Mouse (Mus musculus) Muller cell, postnatal 12 days (primary cell): ENCODE measurements around the gene Sox11.

Source experiments
- DNase-seq: peaks from one replicate; pipeline ENCODE4 v3.0.0-alpha.2; 2015; ENCODE audit errors: inconsistent ontology term

The Sox11 gene

DNA sequence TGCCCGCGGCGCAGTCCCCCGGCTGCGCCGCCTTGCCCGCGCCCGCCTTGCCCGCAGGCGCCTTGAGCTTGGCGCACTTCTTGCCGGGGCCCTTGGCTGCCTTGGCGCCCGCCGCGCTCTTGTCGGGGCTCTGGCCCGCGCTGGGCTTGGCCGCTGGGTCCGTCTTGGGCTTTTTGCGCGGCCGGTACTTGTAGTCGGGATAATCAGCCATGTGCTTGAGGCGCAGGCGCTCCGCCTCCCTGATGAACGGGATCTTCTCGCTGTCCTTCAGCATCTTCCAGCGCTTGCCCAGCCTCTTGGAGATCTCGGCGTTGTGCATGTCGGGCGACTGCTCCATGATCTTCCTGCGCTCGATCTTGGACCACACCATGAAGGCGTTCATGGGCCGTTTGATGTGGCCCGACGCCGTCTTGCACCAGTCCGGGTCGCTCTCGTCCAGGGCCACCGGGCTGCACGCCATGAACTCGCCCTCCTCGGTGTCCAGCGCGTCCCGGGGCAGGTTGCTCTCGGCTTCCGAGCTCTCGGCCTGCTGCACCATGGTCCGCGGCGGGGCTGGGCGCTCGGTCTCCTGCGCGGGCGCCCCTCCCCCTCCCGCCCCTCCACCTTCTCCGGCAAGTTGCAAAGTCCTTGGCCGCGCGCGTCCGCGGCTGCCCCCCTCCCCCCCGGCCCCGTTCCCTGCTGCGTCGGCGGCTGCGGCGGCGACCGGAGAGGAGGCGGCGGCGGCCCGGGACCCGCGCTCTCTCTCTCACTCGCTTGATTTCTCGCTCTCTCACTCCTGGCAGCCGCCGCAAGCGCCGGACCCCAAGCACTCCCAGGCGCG is at the start of gene Sox11:
Gene Sox11, minus strand, starts transcription at position 704 of the 820 bp plus-strand sequence.
- peak; percentile 68 for DNase-seq

DNA sequence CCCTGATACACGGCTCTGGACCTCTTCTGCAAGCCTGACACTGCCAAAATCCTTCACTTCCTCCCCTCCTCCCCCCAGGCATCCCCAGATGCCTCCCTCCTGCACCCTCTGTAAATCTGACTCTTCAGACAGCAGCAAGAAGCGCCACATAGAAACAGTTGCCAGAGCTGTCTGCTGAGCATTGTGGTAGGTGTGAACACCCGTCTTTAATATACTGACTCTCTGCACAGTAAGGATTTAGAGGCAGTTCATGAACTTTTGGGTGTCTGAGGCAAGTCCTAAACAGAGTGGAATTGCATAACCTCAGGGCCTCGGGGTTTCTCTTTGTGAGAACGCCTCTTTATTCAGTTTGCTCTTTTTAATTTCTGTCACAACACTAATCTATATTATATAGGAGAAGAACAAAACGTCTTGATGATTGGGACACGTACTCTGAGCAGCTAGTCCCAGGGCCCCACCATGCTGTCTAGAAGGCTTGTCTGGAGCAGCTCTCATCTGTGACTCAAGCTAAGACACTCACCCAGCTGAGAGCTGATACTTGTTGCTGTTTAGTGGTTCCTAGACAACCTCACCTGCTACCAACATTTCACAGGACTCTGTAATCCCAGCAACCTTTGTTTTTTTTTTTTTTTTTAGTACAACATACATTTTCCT is 49.4 kb upstream of the Sox11 start:
- DNase-seq = no peak

DNA sequence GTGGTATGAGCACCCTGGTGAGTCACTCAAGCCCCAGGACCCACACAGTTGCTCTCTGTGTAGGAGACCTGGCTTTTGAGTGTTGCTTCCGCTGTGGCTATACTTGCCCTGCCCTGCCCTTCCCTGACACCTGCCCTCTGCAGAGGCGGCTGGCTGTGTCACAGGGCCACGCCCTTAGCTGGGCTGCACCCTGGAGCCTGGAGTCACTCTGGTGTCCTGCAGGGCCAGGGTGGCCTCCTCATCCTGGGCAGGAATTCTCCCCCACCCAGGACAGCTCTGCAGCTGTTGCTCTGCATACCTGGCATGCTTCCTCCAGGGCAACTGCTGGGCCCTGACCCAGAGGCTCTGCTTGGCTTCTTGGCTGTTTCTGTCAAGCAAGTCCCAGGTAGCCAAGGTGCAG is 48.1 kb upstream of the Sox11 start:
- no peak for DNase-seq

DNA sequence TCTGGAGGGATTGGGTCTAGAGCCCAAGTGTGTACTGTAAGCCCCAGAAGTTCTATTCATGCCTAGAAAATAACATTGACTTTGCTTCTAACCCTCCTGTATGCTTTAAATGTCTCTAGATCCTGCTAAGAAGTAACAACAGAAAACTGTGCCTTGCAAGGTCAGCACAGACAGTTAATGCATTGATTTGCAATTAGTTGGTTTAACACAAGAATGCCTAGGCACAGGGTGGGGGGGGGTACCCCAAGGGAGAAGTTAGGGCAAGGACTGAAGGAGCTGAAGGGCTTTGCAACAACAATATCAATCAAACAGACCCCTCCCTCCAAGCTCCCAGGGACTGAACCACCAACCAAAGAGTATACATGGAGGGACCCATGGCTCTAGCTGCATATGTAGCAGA is 47.1 kb upstream of the Sox11 start:
- DNase-seq = no peak

- DNase-seq = no peak
Observed at GRCm38 (mm10) chr12:27372505-27372904, 30.1 kb upstream of the Sox11 start.

GRCm38 (mm10) chr12:27370756-27371155 is 28.4 kb upstream of the Sox11 start:
- no peak for DNase-seq

GRCm38 (mm10) chr12:27367476-27367875 is 25.1 kb upstream of the Sox11 start:
- no peak for DNase-seq

GRCm38 (mm10) chr12:27363840-27364640 is 21.7 kb upstream of the Sox11 start:
- no peak for DNase-seq

GRCm38 (mm10) chr12:27357076-27357637 is 14.8 kb upstream of the Sox11 start:
- peak; percentile 62 for DNase-seq

DNA sequence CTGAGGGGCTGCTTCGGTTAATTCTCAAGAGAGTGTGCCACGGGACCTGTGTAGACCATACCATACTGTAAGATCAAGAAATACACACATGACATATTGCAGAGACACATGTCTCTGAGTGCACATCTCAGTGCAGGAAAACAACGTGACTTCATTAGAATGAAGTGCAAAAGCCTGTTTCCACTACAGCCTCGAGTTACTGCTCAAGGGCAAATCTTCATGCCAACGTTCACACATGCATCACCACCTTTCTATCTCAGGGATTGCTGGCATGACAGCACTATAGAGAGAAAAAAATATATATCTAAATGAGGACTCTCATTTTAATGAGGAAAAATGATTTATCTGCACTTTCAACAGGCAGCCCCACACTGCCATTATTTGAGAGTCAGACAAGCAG is 14.2 kb upstream of the Sox11 start:
- DNase-seq = no peak

DNA sequence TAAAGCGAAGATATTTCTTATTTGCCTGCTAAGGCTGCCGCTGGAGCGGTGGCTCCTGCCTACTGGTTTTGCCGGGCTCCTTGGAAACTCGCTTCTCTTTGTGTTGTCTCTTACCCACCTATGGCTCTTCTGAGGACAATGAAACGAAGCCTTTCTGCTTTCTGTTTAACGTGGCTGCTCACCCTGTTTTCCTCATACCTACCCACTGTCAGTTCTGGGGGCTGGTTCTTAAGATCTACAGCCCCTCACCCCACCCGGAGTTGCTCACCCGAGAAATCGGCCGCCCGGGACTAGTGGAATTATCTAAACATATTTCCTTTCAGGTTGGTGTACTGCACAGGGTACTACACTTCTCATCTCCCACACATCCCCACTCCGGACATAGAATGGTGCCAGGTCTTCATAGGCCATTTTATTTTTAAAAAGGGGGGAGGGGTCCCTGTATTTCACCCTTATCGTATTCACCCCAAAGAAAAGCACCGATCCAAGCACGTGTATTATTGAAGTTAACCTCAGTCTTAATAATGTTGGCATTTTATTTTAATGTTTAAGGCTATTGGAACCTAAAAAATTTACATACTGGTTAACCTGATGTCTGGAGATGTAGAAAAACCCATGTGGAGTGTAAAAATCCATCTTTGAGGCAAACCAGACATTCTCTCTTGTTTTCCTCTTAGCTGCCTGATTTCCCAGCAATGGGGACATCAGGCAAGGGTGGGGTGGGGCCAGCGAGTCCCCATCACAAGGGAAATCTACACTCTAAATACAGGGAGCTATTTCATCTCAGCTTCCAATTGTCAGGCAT is 1.4 kb upstream of the Sox11 start:
- no peak for DNase-seq

- DNase-seq = peak; percentile 98
Observed at GRCm38 (mm10) chr12:27342691-27343605, 574 bp upstream of the Sox11 start.

DNA sequence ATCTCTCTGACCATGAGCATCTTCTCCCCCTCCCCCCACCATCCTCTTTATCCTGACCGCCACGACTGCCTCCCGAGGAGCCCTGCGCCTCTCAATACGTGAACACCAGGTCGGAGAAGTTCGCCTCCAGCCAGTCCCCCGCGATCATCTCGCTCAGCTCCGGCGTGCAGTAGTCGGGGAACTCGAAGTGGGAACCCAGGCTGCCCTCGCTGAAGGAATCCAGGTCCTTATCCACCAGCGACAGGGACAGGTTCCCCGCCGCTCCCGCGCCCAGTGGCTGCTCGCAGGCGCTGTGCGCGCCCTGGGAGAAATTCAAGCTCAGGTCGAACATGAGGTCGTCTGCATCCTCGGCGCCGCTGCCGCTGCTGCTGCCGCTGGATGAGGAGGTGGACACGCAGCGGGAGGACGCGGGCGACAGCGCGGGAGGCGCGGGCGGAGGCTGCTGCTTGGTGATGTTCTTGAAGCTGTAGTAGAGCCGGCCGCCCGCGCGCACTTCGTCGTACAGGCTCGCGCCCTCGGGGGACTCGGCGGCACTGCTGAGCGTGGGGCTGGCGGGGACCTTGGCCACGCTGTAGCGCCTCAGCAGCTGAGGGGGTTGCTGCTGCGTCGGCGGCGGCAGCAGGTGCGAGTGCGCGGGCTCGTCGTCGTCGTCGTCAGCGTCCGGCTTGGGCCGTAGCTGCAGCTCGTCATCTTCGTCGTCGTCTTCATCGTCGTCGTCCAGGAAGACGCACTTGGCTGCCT is 1.1 kb downstream of the Sox11 start:
- DNase-seq = peak; percentile 62

- peak; percentile 36 for DNase-seq
Observed at GRCm38 (mm10) chr12:27340451-27341035, 1.8 kb downstream of the Sox11 start.

DNA sequence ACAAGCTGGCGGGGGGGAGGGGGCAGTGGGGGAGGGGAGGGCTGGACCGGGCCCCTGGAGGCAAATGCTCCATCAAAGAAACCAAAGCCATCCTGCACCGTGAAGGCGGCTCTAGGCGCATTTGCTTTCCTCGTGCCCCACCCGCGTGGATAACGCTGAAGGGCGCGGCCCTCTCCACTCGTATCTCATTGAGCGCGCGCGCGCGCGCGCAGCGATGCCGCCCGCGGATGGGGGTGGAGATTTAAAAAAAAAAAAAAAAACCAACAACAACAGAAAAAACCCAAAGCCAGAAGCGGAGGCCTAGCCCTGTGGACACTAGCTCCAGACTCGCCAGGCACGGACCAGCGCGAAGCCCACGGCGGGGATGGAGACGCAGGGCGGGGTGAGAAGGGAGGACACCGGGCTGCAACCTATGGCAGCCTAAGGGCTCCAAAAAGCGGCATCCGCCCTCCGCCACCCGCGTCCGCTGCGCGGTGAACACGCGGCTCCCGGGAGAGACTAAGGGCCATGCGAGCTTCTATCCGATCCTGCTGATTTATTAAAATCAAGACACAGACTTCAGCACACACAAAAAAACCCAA is 3.1 kb downstream of the Sox11 start:
- DNase-seq = peak; percentile 69

DNA sequence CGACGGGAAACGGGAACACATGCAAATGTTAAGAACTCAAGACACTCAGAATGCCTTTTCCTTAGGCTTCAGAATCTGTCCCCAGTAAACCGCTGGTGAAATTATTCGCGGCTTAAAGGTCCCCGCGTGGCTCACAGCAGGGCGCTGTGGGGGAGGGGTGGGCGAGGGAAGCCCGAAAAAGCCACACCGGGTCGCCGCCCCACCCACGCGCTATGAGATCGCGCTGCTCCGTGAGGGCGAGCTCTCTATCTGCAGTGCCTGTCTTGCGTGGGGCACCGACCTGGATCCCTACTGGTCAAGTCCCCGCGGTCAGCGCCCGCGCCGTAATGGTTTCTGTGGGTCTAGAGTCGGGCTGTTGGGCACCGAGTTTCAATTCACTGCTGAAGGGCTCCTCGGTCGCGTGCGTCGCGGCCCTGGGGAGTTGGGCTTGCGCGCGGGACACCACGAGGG is 3.6 kb downstream of the Sox11 start:
- peak; percentile 70 for DNase-seq

GRCm38 (mm10) chr12:27338116-27338515 is 4.3 kb downstream of the Sox11 start:
- peak; percentile 20 for DNase-seq

- DNase-seq = no peak
Observed at GRCm38 (mm10) chr12:27337482-27337881, 4.9 kb downstream of the Sox11 start.

DNA sequence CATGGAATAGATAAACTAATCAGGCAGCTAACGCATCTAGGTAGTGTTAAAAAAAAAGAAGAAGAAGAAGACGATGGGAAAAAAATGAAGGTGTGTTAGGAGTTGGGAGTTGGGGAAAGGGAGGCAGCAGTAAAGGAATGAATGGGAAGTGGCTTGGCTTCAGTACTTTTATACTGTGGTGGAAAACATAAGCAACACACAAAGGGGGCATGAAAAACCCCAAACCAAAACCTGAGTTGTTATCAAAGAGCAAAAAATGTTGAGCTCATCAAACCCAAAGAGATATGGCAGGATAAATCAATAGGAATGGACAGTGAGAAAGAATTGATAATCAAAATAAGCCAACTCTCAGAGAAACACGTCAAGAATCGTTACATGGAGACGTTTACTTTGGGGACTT is 5.6 kb downstream of the Sox11 start:
- DNase-seq = no peak
